Mouse (Mus musculus): ENCODE data around the gene Lrrc75a.

The Lrrc75a gene

DNA sequence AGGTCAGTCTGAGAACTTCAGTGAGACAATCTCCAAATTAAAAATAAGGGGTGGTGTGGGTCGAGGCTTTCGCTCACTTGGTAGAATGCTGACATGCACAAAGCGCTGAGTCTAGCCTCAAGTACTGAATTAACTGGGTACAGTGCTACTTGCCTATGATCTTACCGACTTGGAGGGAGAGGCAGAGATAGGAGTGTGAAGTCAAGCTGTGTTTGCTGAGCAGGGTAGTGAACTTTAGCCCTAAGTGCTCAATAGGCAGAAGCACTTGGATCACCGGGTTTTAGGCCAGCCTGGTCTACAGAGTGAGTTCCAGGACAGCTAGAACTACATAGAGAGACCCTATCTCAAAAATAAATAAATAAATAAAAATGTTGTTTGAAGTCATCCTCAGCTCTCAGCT is 91.1 kb downstream of the Lrrc75a start:
- no peak for DNase-seq (ENCODE audit: low read depth, low spot score)

DNA sequence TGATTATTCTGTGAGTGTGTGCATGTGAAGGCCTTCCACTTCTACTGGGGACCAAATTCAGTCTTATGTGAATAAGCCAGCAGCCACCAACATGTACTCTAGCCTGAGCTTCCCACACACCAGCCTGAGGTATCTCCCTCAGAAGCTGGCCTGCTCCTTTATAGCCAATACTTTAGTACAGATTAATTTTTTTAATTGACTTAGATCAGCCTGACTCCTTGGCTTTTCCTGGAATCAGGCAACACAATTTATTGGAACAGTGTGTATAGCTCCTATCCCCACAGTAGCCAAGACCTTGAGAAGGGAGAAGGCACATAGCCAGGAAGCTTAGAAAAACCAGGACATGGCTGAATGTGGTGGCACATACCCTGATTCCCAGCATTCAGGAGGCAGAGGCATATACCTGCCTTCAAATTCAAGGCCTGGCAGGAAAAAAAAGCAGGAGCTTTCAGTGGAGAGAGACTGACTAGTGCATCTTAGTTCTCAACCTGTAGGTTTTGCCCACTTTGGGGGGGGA is 92.4 kb downstream of the Lrrc75a start:
- DNase-seq (ENCODE audit: low read depth, low spot score) = no peak

- no peak for DNase-seq (ENCODE audit: low read depth, low spot score)
These were observed 93.3 kb downstream of the Lrrc75a start for GRCm38 (mm10) chr11:62554934-62555517.

All from telencephalon, adult 2 months (tissue).